Mouse (Mus musculus) cerebral cortex, adult 2 months (tissue): ENCODE results near the gene Cyp4a10.

Experiments
- WGBS: fragments of 180-500 bp; shearing (Covaris S2); methylation state at CpG from one replicate; pipeline ENCODE4 v1.1.7; 2018; 5-methylcytosine and 5-hydroxymethylcytosine counted together

Cyp4a10 gene

GRCm38 (mm10) chr4:115518000-115518399 lies at the start of gene Cyp4a10:
Gene Cyp4a10 (plus strand): TSS chr4:115518264.
- WGBS: 83% methylated on average over 5 of the region's 5 CpGs

DNA sequence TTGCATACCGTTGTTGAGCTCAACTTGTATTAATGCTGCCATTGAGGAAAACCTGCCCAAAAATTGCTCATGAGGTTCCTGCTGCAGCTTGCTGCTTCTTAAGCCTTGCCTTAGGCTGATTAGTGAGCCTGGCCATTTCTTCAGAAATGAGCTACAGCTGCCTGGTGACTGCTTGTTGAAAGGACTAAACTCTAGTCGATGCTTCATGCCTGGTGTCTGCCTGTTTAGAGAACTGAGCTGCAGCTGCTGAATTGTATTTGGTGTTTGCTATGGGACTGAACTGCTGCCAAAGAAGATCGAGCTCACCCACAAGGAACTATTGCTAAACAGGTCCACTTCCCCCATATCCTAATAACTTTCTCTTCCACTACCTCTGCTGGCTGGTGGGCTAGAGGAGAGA lies 44.5 kb upstream of the Cyp4a10 start:
- 71% methylated on average over 3 of the region's 3 CpGs for WGBS

DNA sequence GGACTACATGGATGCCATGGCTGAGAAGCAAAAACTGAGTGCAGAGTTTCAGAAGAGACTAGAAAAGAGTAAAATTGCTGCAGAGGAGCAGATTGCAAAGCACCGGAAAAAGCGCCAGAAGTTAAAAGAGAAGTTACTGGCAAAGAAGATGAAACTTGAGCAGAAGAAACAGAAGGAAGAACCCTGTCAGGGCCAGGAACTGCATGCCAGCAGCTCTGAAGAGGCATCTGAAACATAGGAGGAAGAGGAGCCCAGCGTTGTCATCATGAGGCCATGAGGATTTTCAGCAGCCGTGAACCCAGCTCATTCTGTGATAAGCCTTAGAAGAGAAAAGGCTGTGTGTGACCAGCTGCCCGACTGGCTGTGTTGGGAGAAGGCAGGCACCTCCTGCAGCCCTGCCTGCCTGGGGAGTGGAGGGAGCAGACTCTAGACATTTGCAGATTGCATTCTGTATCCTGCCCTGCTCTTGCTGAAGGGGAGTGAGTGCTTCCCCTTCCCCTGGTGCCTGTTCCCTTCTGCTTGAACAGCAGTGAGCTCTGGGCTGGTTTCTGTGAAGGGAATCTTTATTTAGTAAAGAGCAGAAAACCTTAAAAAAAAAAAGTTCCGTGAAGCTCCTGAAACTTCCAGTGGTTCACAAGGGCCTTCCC lies 36.9 kb upstream of the Cyp4a10 start:
- 54% methylated on average over 6 of the region's 6 CpGs for WGBS

DNA sequence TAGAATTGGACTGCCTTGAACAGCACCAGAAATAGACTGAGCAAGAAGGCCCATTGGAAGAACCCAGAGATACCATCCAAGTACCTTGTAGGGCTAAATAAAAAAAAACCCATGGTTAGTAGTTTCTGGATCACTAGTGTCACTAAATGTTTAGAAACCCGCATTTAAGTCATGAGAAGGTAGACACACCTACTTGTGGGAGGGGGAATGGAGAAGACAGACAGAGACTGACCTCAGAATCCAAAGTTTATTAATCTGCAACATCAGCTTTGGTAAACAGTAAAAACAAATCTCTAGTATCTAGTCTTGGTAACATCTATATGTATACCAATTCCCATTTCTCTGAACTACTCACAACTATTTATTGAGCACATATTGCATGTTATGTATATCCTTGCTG lies 22.1 kb upstream of the Cyp4a10 start, which contains the start of gene Cyp4a14:
Cyp4a14 (minus strand) TSS at position 142 of the 400 bp plus-strand sequence.
- WGBS: 82% methylated on average over 1 of the region's 1 CpGs

- 87% methylated on average over 3 of the region's 3 CpGs for WGBS
Observed at GRCm38 (mm10) chr4:115497466-115497865, 20.6 kb upstream of the Cyp4a10 start.

GRCm38 (mm10) chr4:115519444-115519843 lies 1.4 kb downstream of the Cyp4a10 start:
- 76% methylated on average over 4 of the region's 4 CpGs for WGBS

GRCm38 (mm10) chr4:115521766-115522165 lies 3.7 kb downstream of the Cyp4a10 start:
- WGBS: 100% methylated on average over 2 of the region's 2 CpGs

DNA sequence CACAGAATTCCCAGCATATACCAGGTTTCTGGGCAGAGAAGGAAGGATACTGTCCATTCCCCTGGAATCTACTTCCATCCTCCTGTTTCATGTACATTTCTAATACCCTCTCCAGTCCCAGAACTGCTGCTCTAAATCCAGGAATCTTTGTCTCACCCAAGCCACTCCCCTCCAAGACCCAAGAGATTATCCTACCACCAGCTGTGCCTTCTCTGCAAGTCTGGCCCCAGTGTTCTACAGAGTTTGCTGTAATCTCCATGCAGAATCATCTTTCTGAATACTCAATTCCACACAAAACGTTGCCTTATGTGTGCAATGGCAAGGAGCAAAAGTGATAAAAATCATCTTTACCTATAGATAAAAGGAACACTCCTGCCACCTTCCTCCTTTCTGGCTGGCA lies 27.0 kb downstream of the Cyp4a10 start:
- WGBS: 30% methylated on average over 1 of the region's 1 CpGs

DNA sequence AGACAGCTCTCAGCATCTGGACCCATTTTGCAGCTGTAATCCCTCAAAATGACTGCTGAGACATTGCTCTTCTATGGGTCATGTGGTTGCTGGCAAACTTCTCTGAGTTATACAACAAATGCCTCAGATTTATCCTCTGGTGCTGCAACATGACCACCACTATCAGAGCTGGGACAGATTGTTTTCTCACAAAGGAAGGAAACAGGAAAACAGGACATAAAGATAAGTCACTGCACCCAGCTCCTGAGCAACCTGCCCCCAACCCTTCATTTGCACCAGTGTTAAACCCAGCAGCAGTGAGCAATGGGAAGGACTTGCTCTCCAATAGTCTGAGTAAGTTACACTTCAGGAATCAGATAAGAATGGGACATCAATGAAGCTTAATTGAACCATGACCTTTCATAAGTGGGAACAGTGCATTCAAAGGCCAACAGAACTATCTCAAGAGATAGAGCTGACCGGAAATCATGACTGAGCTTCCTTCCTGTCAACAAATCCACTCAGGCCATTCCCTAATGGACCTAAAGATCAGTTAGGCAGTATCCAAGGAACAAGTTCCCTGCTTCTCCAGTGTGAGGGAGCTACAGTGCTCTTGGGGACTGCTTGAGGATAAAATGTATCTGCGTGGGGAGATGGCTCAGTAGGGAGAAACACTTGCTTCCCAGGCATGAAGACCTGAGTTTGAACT lies 28.2 kb downstream of the Cyp4a10 start:
- 79% methylated on average over 2 of the region's 2 CpGs for WGBS

DNA sequence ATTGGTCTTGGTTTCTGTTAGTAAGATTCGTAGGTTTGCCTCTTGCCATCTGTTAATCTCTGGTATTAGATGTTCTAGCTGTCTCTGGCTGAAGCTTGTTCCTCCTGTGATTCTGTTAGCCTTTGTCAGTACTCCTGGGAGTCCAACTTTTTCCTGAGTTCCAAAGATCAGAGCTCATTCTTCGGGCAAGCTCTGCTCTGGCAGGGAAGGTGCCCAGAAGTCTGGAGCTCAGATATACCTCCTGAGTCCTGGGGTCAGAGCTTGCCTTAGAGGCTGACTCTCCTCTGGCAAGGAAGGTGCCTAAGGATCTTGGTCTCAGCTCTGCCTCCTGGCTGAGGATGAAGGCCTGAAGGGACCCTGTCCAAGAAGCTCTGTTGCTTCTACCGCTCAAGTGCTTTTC lies 34.7 kb downstream of the Cyp4a10 start:
- WGBS: 88% methylated on average over 3 of the region's 3 CpGs

GRCm38 (mm10) chr4:115555513-115555912 lies 37.4 kb downstream of the Cyp4a10 start:
- WGBS: 66% methylated on average over 2 of the region's 2 CpGs

DNA sequence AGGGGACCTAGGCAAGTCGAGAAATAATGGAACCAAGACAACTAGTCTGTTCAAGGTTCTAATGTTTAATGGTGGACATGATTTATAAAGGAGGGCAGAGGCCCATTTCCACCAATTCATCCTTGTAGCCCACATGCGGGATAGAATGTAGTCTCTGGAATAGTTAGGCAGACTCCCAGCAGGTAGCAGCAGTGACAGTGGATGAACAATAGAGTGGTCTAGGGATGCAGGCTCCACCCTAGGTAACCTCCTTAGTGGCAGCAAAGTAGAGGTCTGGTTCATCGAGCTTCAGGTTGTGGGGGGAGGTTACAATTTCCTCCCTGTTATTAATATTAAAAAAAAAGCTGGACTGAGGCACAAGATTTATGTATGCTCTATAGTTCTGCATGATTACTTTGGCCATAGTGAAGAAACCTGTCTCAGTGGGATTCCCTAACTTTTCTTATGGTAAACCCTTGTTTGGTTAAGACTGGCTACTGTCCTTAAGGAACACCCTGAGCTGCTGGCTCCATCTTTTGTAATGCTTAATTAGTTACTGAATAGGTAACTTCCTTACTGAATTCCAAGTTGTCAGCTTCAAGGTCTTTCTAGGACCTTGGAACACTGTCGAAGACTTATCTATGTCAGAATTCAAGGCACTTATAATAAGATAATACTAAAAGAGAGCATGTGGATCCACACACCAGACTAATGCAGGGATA lies 39.9 kb downstream of the Cyp4a10 start:
- WGBS: 64% methylated on average over 4 of the region's 4 CpGs

- WGBS: 64% methylated on average over 5 of the region's 5 CpGs
Observed at GRCm38 (mm10) chr4:115561236-115561635, 43.2 kb downstream of the Cyp4a10 start.

DNA sequence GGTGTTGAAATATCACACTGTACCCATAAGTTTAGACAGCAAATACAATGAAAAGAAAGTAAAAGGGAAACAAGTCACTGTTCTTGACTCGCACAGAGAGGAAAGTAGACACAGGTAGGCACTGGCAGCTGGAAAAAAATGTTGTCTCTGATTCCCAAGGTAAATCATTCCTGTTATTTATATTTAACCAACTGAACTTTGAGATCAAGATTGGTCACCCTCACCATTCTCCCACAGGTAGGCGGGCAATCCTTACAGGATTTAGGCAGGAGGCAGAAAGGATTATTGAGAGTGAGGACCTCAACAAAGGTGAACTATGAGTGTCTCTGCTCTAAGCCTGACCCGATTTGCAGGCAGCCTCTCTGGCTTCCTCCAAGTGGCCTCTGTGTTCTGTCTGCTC lies 45.3 kb downstream of the Cyp4a10 start, which contains the start of gene Cyp4a31:
Cyp4a31 (plus strand) TSS at position 249 of the 400 bp plus-strand sequence.
- 85% methylated on average over 3 of the region's 3 CpGs for WGBS

DNA sequence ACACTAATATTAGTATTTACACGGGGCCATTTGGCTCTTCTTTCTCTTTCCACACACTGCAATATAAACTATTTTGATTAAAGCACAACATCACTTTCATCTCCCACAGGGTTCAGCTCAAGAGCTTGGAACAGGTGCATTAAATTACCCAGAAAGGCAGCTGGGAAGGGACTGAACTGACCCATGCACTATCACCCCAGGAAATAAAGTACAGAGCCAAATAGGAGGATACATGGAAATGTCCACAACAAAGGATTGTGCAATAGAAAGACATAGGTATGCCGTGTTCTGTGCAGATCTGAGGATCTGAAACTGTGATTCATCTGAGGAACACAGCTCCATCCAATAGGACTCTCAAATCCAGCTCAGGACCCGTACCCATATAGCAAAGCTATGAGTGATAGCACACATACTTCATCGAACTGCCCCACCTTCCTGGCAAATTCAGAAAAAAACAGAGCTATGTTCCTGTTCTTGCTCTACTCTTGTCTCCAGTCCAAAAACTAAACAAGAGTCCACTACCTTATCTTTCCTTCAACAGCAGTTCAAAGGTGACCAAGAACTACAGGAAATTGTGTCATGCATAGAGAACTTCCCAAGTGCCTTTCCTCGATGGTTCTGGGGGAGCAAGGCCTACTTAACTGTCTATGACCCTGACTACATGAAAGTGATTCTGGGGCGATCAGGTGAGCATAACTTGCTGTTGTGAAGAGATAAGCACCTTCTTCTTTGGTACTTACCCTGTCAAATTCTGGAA lies 46.6 kb downstream of the Cyp4a10 start:
- 79% methylated on average over 6 of the region's 6 CpGs for WGBS

GRCm38 (mm10) chr4:115575255-115575654 lies 57.2 kb downstream of the Cyp4a10 start:
- WGBS: 76% methylated on average over 3 of the region's 3 CpGs

- 85% methylated on average over 2 of the region's 2 CpGs for WGBS
Observed at GRCm38 (mm10) chr4:115575776-115576175, 57.7 kb downstream of the Cyp4a10 start.
